Mouse (Mus musculus): ENCODE data around the gene Myof. TPM values are rescaled to one million over a fixed set of nuclear protein-coding genes. Genes with fewer than 3 reads are reported as not detected.

The Myof gene
- polyA plus RNA-seq, 1 experiment from 2014 or later: 24.6 TPM

GRCm38 (mm10) chr19:38054149-38054719, 10.9 kb upstream of the Myof start:
- Histone ChIP-seq H3K9me3 (ENCODE audit: control insufficient read depth, low read length) (no peaks in the 10 kb centered on the region), H3K9ac (ENCODE audit: low read depth, low read length) (peak overlapping the region; percentile 56), H3K4me3 (ENCODE audit: low read depth, low read length) (peak overlapping the region; percentile 76), H3K27me3 (replicated peaks; ENCODE audit: control insufficient read depth, insufficient read depth, low read length) (no peaks in the 10 kb centered on the region), H3K4me2 (ENCODE audit: low read depth, low read length) (peak overlapping the region; percentile 65), H3K27ac (replicated peaks; ENCODE audit: low read depth, low read length) (no peak overlapping the region; the same call in 1 of the 2 replicates), H3K36me3 (ENCODE audit: control insufficient read depth, insufficient read depth, low read length) (peaks cover 15% of the 10 kb centered on the region), H3K4me1 (ENCODE audit: control insufficient read depth, insufficient read depth, low read length) (peaks cover 12% of the 10 kb centered on the region)
- WGBS: under 1% methylated on average over 19 of the region's 23 CpGs
- ATAC-seq (ENCODE audit: low read depth) (peak; percentile 93), DNase-seq (ENCODE audit: low spot score) (peak; percentile 82)

DNA sequence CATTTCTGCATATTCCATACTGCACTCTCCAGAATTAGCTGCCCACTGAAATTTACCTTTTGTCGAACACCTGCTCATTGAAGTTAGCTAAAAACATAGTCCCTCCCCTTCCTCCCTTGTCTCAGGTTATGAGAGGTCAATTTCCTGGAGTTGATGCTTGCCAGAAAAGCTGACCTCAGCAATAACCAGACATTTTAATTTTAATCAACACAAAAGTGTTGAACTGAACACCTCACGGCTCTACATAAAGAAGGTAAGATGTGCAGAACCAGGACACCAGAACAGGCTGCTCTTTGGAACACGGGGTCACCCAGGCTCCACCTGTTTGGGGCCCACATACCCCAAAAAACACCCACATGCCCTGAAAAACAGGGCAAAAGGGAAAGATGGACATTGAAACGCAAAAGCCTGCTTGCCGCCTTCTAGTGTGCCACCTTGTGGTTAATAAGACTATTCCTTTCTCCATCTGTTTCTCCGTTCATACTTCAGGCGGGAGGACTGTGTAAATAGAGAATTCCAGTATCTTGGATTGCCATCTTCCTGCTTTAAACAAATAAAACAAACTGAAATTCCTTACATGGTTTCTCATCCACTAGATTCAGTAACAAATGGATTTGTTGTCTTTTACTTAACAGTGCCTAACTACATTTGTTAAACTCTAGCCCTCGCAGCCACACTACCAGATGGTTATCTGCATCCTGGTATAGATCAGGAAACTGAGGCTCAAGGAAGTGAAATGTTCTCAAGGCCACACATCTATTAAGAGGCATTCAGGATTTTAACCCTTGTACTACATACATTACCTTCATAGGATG, 10.1 kb upstream of the Myof start:
- no peaks in the 10 kb centered on the region for H3K9me3 ChIP-seq (ENCODE audit: control insufficient read depth, low read length)
- H3K4me3 ChIP-seq (ENCODE audit: low read depth, low read length): peak overlapping the region; percentile 76
- ATAC-seq (ENCODE audit: low read depth): no peak
- H3K9ac ChIP-seq (ENCODE audit: low read depth, low read length): peak overlapping the region; percentile 56; the same call in 1 of the 2 replicates
- peak overlapping the region; percentile 65 for H3K4me2 ChIP-seq (ENCODE audit: low read depth, low read length)
- peaks cover 12% of the 10 kb centered on the region for H3K4me1 ChIP-seq (ENCODE audit: control insufficient read depth, insufficient read depth, low read length)
- no peak overlapping the region; the same call in 1 of the 2 replicates for H3K27ac ChIP-seq (replicated peaks; ENCODE audit: low read depth, low read length)
- H3K36me3 ChIP-seq (ENCODE audit: control insufficient read depth, insufficient read depth, low read length): peaks cover 8% of the 10 kb centered on the region; the same call in 1 of the 2 replicates
- WGBS: 23% methylated on average over 8 of the region's 8 CpGs
- peak; percentile 76 for DNase-seq (ENCODE audit: low spot score)
- no peaks in the 10 kb centered on the region for H3K27me3 ChIP-seq (replicated peaks; ENCODE audit: control insufficient read depth, insufficient read depth, low read length)

DNA sequence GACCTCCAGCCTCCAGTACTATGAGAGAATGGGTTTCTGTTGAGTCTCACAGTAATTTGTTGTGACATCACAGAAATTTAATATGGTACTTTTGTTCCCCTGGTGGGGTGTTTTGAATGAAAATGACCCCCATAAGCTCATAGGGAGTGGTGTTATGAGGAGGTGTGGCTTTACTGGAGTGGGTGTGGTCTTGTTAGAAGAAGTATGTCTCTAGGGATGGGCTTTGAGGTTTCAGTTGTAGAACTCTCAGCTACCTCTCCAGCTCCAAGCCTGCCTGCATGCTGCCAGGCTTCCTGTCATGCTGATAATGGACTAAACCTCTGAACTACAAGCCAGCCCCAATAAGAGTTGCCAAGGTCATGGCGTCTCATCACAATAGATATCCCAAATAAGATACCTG, 6.3 kb upstream of the Myof start:
- no peak for DNase-seq (ENCODE audit: low spot score)
- Histone ChIP-seq H3K27me3 (replicated peaks; ENCODE audit: control insufficient read depth, insufficient read depth, low read length) (no peaks in the 10 kb centered on the region), H3K4me2 (ENCODE audit: low read depth, low read length) (no peak overlapping the region), H3K4me1 (ENCODE audit: control insufficient read depth, insufficient read depth, low read length) (peaks cover 3% of the 10 kb centered on the region; the same call in 1 of the 2 replicates), H3K9ac (ENCODE audit: low read depth, low read length) (no peak overlapping the region), H3K4me3 (ENCODE audit: low read depth, low read length) (no peak overlapping the region), H3K36me3 (ENCODE audit: control insufficient read depth, insufficient read depth, low read length) (no peaks in the 10 kb centered on the region), H3K27ac (replicated peaks; ENCODE audit: low read depth, low read length) (no peak overlapping the region), H3K9me3 (ENCODE audit: control insufficient read depth, low read length) (no peaks in the 10 kb centered on the region)
- 89% methylated on average over 1 of the region's 1 CpGs for WGBS
- ATAC-seq (ENCODE audit: low read depth): no peak

GRCm38 (mm10) chr19:38045198-38045597, 1.8 kb upstream of the Myof start:
- no peak overlapping the region for H3K4me2 ChIP-seq (ENCODE audit: low read depth, low read length)
- H3K4me3 ChIP-seq (ENCODE audit: low read depth, low read length): no peak overlapping the region
- DNase-seq (ENCODE audit: low spot score): no peak
- 92% methylated on average over 3 of the region's 3 CpGs for WGBS
- H3K9me3 ChIP-seq (ENCODE audit: control insufficient read depth, low read length): no peaks in the 10 kb centered on the region
- peaks cover 9% of the 10 kb centered on the region; the same call in 1 of the 2 replicates for H3K4me1 ChIP-seq (ENCODE audit: control insufficient read depth, insufficient read depth, low read length)
- H3K36me3 ChIP-seq (ENCODE audit: control insufficient read depth, insufficient read depth, low read length): no peaks in the 10 kb centered on the region
- H3K27ac ChIP-seq (replicated peaks; ENCODE audit: low read depth, low read length): no peak overlapping the region
- no peaks in the 10 kb centered on the region for H3K27me3 ChIP-seq (replicated peaks; ENCODE audit: control insufficient read depth, insufficient read depth, low read length)
- no peak overlapping the region for H3K9ac ChIP-seq (ENCODE audit: low read depth, low read length)
- no peak for ATAC-seq (ENCODE audit: low read depth)

- H3K9me3 ChIP-seq (ENCODE audit: control insufficient read depth, low read length): no peaks in the 10 kb centered on the region
Measured at GRCm38 (mm10) chr19:38042261-38042722, 1.1 kb downstream of the Myof start.

DNA sequence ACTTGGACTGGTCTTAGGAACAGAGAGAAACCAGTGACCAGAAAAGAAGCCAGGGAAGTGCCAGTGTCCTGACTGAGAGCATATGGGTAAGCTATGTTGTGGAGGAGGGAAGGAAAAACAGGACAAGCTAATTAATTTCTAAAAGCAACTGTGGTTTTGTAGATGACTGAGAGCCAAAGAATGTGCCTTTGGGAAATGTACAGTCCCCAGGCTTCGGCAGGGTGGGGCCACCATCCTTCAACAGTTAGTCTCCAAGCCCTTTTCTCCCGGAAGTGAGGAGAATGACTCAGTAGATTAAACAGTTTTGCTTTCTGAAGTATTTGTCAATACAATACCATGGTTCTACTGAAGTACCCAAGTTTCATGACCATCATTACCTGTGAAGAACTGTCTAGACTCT, 5.1 kb downstream of the Myof start:
- 49% methylated on average over 2 of the region's 2 CpGs for WGBS
- Histone ChIP-seq H3K9me3 (ENCODE audit: control insufficient read depth, low read length) (no peaks in the 10 kb centered on the region), H3K9ac (ENCODE audit: low read depth, low read length) (no peak overlapping the region), H3K4me1 (ENCODE audit: control insufficient read depth, insufficient read depth, low read length) (peaks cover 5% of the 10 kb centered on the region; the same call in 1 of the 2 replicates), H3K36me3 (ENCODE audit: control insufficient read depth, insufficient read depth, low read length) (no peaks in the 10 kb centered on the region), H3K4me3 (ENCODE audit: low read depth, low read length) (no peak overlapping the region), H3K4me2 (ENCODE audit: low read depth, low read length) (no peak overlapping the region), H3K27ac (replicated peaks; ENCODE audit: low read depth, low read length) (no peak overlapping the region), H3K27me3 (replicated peaks; ENCODE audit: control insufficient read depth, insufficient read depth, low read length) (no peaks in the 10 kb centered on the region)
- no peak for DNase-seq (ENCODE audit: low spot score)
- ATAC-seq (ENCODE audit: low read depth): no peak

More at GRCm38 (mm10) chr19:38042261-38042722, 1.1 kb downstream of the Myof start:
- peak; percentile 70 for ATAC-seq (ENCODE audit: low read depth)
- peak overlapping the region; percentile 63 for H3K9ac ChIP-seq (ENCODE audit: low read depth, low read length)
- peak overlapping the region; percentile 45 for H3K4me3 ChIP-seq (ENCODE audit: low read depth, low read length)
- H3K36me3 ChIP-seq (ENCODE audit: control insufficient read depth, insufficient read depth, low read length): no peaks in the 10 kb centered on the region
- peak overlapping the region; percentile 82 for H3K27ac ChIP-seq (replicated peaks; ENCODE audit: low read depth, low read length)
- H3K27me3 ChIP-seq (replicated peaks; ENCODE audit: control insufficient read depth, insufficient read depth, low read length): no peaks in the 10 kb centered on the region
- H3K4me2 ChIP-seq (ENCODE audit: low read depth, low read length): peak overlapping the region; percentile 72
- DNase-seq (ENCODE audit: low spot score): peak; percentile 68
- peaks cover 9% of the 10 kb centered on the region; the same call in 1 of the 2 replicates for H3K4me1 ChIP-seq (ENCODE audit: control insufficient read depth, insufficient read depth, low read length)
- 14% methylated on average over 5 of the region's 5 CpGs for WGBS

- Histone ChIP-seq H3K27ac (replicated peaks; ENCODE audit: low read depth, low read length) (no peak overlapping the region), H3K9ac (ENCODE audit: low read depth, low read length) (no peak overlapping the region), H3K36me3 (ENCODE audit: control insufficient read depth, insufficient read depth, low read length) (no peaks in the 10 kb centered on the region), H3K9me3 (ENCODE audit: control insufficient read depth, low read length) (no peaks in the 10 kb centered on the region), H3K4me1 (ENCODE audit: control insufficient read depth, insufficient read depth, low read length) (no peaks in the 10 kb centered on the region; the same call in 1 of the 2 replicates), H3K4me2 (ENCODE audit: low read depth, low read length) (no peak overlapping the region), H3K27me3 (replicated peaks; ENCODE audit: control insufficient read depth, insufficient read depth, low read length) (no peaks in the 10 kb centered on the region), H3K4me3 (ENCODE audit: low read depth, low read length) (no peak overlapping the region)
- DNase-seq (ENCODE audit: low spot score) (no peak), ATAC-seq (ENCODE audit: low read depth) (no peak; the same call in 1 of the 2 replicates)
- 57% methylated on average over 2 of the region's 2 CpGs for WGBS
Measured at GRCm38 (mm10) chr19:38035766-38036165, 7.6 kb downstream of the Myof start.

DNA sequence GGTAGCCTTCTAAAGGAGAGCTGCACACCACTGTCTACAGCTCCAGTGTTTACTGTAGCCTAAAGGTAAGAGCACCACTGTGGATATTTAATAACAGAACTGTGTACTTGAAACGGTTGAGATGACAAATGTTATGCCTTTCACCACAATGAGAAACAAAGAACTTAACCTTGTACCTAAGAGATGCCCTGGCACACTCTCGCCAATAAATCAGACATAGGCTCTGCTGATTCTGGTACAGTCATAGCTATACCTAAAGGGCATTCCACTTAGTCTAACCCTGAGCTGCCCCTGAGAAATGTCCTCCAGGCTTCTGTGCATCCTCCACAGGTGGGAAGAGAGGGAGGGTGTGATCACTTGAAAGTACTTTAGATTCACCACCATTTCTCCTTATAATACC, 8.7 kb downstream of the Myof start:
- DNase-seq (ENCODE audit: low spot score): no peak
- no peak overlapping the region for H3K9ac ChIP-seq (ENCODE audit: low read depth, low read length)
- 62% methylated on average over 2 of the region's 2 CpGs for WGBS
- peaks cover 5% of the 10 kb centered on the region; the same call in 1 of the 2 replicates for H3K4me1 ChIP-seq (ENCODE audit: control insufficient read depth, insufficient read depth, low read length)
- no peak overlapping the region for H3K27ac ChIP-seq (replicated peaks; ENCODE audit: low read depth, low read length)
- ATAC-seq (ENCODE audit: low read depth): no peak
- no peaks in the 10 kb centered on the region for H3K36me3 ChIP-seq (ENCODE audit: control insufficient read depth, insufficient read depth, low read length)
- no peak overlapping the region for H3K4me2 ChIP-seq (ENCODE audit: low read depth, low read length)
- H3K27me3 ChIP-seq (replicated peaks; ENCODE audit: control insufficient read depth, insufficient read depth, low read length): no peaks in the 10 kb centered on the region
- H3K4me3 ChIP-seq (ENCODE audit: low read depth, low read length): no peak overlapping the region
- H3K9me3 ChIP-seq (ENCODE audit: control insufficient read depth, low read length): no peaks in the 10 kb centered on the region

Data from embryonic facial prominence, embryonic 14.5 days (tissue).